Mouse (Mus musculus) stomach, postnatal 0 days (tissue): Measurements from ENCODE around the gene Ntm.

Experiments
- CTCF ChIP-seq: IDR thresholded peaks from 2 replicates; pipeline ENCODE4 v1.5.1; 2016; ENCODE audit warnings: antibody characterized with exemption, low read depth, mild to moderate bottlenecking, moderate library complexity
- EP300 ChIP-seq: optimal IDR thresholded peaks from 2 replicates; pipeline ENCODE3; 2016; ENCODE audit warnings: antibody characterized with exemption

GRCm38 (mm10) chr9:29691186-29691855 lies 271.6 kb downstream of the Ntm start:
- TF ChIP-seq CTCF, result no peak
- TF ChIP-seq EP300, result no peak
